Mouse (Mus musculus) C2C12 (cell line): ENCODE data around the gene Psph.

ENCODE experiments used
- CTCF ChIP-seq: IDR thresholded peaks from one replicate; pipeline ENCODE4 v1.5.1; 2011; ENCODE audit not compliant: control insufficient read depth, insufficient read depth, insufficient read length
- MAX ChIP-seq: IDR thresholded peaks from one replicate; pipeline ENCODE4 v1.6.1; 2011; ENCODE audit warnings: mild to moderate bottlenecking, control low read depth
- USF1 ChIP-seq: IDR thresholded peaks from one replicate; pipeline ENCODE4 v1.6.1; 2011; ENCODE audit warnings: low read depth, mild to moderate bottlenecking, control low read depth, moderate library complexity

DNA sequence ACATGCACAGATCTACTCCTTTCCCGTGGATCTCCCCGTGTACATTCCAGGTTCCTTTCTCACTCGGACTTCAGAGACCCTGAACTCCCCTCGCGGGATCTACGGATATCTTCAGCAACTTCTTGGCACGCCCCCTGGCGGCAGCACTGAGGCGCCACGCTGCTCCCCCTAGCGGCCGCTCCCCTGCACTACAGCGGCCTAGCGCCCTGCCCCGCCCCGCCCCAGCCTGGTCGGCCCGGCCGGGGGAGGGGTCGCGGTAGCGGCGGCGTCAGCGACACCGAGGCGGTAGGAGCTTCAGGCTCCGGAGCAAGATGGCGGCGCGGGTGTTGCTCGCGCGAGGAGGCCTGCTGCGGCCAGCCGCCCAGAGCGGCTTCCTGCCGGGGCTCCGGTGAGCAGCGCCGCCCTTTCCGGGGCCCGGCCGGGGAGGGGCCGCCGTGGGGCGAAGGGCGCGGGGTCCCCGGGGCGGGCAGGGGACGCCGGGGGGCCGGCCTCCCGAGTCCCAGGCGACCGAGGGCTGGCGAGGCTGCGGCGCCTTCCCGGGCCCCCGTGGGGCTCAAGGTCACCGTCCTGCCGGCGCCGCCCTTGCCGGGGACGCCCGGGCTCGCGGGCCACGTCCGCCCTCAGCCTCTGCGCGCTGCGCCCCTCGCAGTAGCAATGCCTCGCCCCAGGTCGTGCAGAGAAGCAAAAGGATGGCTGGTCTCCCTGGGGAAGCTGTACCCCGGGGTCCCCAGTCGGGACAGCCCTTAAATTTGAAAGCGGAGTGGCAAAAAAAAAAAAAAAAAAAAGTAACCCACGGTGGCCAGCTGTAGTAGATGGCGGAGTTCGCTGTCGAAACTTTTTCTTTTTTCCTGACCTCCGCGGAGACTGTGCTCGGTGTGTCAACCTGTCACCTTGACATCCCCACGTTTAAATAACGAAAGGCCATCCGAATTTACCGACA, 62.1 kb downstream of the Psph start, which contains the start of gene Nipsnap2:
- TF ChIP-seq MAX (no peak), USF1 (no peak), CTCF (peak; percentile 100)
